Mouse (Mus musculus): ENCODE measurements at regions not wholly inside any gene's neighbourhood (a gene's known extent, or its start where the extent isn't known, plus 50 kb on each side); places are given as distances from the start of the nearest gene placed in this dataset.

- DNase-seq (ENCODE audit: low spot score) (no peak), ATAC-seq (no peak)
- TF ChIP-seq EP300 (IDR thresholded peaks at IDR 0.05) = no peak
- TF ChIP-seq CTCF (IDR thresholded peaks at IDR 0.05) = no peak
- Histone ChIP-seq H3K4me1 (ENCODE audit: insufficient read depth, low read depth, low read length) (no peaks in the 10 kb centered on the region), H3K4me2 (replicated peaks; ENCODE audit: low read depth, low read length) (no peak overlapping the region), H3K9me3 (ENCODE audit: low read length) (no peaks in the 10 kb centered on the region), H3K27me3 (replicated peaks; ENCODE audit: insufficient read depth, low read length) (peaks cover 8% of the 10 kb centered on the region), H3K27ac (ENCODE audit: low read length) (no peak overlapping the region), H3K9ac (replicated peaks; ENCODE audit: low read depth) (no peak overlapping the region), H3K4me3 (ENCODE audit: low read depth, low read length) (no peak overlapping the region), H3K36me3 (ENCODE audit: insufficient read depth, low read length) (no peaks in the 10 kb centered on the region)
- WGBS = 78% methylated on average over 5 of the region's 5 CpGs
These were observed 73.3 kb upstream of the Lep start for GRCm38 (mm10) chr6:28986756-28987155.

- no peak for ATAC-seq
- DNase-seq (ENCODE audit: low spot score) = no peak
- TF ChIP-seq CTCF (IDR thresholded peaks at IDR 0.05) = no peak
- TF ChIP-seq EP300 (IDR thresholded peaks at IDR 0.05) = no peak
- Histone ChIP-seq H3K4me3 (ENCODE audit: low read depth, low read length) (no peak overlapping the region), H3K4me1 (ENCODE audit: insufficient read depth, low read depth, low read length) (no peaks in the 10 kb centered on the region), H3K27me3 (replicated peaks; ENCODE audit: insufficient read depth, low read length) (peaks cover 1% of the 10 kb centered on the region; the same call in 1 of the 2 replicates), H3K27ac (ENCODE audit: low read length) (no peak overlapping the region), H3K4me2 (replicated peaks; ENCODE audit: low read depth, low read length) (no peak overlapping the region), H3K9me3 (ENCODE audit: low read length) (no peaks in the 10 kb centered on the region), H3K36me3 (ENCODE audit: insufficient read depth, low read length) (no peaks in the 10 kb centered on the region), H3K9ac (replicated peaks; ENCODE audit: low read depth) (no peak overlapping the region)
- 69% methylated on average over 7 of the region's 7 CpGs for WGBS
These were observed 72.6 kb upstream of the Lep start for GRCm38 (mm10) chr6:28987386-28987785.

- no peak for TF ChIP-seq CTCF (IDR thresholded peaks at IDR 0.05)
- TF ChIP-seq EP300 (IDR thresholded peaks at IDR 0.05) = no peak
- 49% methylated on average over 10 of the region's 10 CpGs for WGBS
- H3K4me2 ChIP-seq (replicated peaks; ENCODE audit: low read depth, low read length) = no peak overlapping the region
- no peaks in the 10 kb centered on the region for H3K9me3 ChIP-seq (ENCODE audit: low read length)
- H3K4me3 ChIP-seq (ENCODE audit: low read depth, low read length) = no peak overlapping the region
- ATAC-seq (no peak), DNase-seq (ENCODE audit: low spot score) (no peak)
- H3K4me1 ChIP-seq (ENCODE audit: insufficient read depth, low read depth, low read length) = no peaks in the 10 kb centered on the region
- no peaks in the 10 kb centered on the region for H3K36me3 ChIP-seq (ENCODE audit: insufficient read depth, low read length)
- no peak overlapping the region for H3K27ac ChIP-seq (ENCODE audit: low read length)
- no peaks in the 10 kb centered on the region for H3K27me3 ChIP-seq (replicated peaks; ENCODE audit: insufficient read depth, low read length)
- H3K9ac ChIP-seq (replicated peaks; ENCODE audit: low read depth) = no peak overlapping the region
These were observed 70.6 kb upstream of the Lep start for GRCm38 (mm10) chr6:28989433-28989832.

- TF ChIP-seq CTCF (IDR thresholded peaks at IDR 0.05) (no peak), EP300 (IDR thresholded peaks at IDR 0.05) (no peak)
- Histone ChIP-seq H3K27me3 (replicated peaks; ENCODE audit: insufficient read depth, low read length) (no peaks in the 10 kb centered on the region), H3K9me3 (ENCODE audit: low read length) (no peaks in the 10 kb centered on the region), H3K4me2 (replicated peaks; ENCODE audit: low read depth, low read length) (0 out of 2 replicates have a peak overlapping the region, but pooled peaks have one; percentile 8), H3K36me3 (ENCODE audit: insufficient read depth, low read length) (no peaks in the 10 kb centered on the region), H3K4me3 (ENCODE audit: low read depth, low read length) (no peak overlapping the region), H3K27ac (ENCODE audit: low read length) (no peak overlapping the region), H3K9ac (replicated peaks; ENCODE audit: low read depth) (no peak overlapping the region), H3K4me1 (ENCODE audit: insufficient read depth, low read depth, low read length) (no peaks in the 10 kb centered on the region)
- WGBS = 56% methylated on average over 5 of the region's 5 CpGs
- peak; percentile 15 for DNase-seq (ENCODE audit: low spot score)
- no peak for ATAC-seq
These were observed 69.8 kb upstream of the Lep start for GRCm38 (mm10) chr6:28990210-28990609.

GRCm38 (mm10) chr6:28994481-28994880, 65.5 kb upstream of the Lep start:
- no peak for DNase-seq (ENCODE audit: low spot score)
- Histone ChIP-seq H3K9me3 (ENCODE audit: low read length) (no peaks in the 10 kb centered on the region), H3K4me2 (replicated peaks; ENCODE audit: low read depth, low read length) (no peak overlapping the region), H3K9ac (replicated peaks; ENCODE audit: low read depth) (no peak overlapping the region), H3K4me3 (ENCODE audit: low read depth, low read length) (no peak overlapping the region), H3K27ac (ENCODE audit: low read length) (no peak overlapping the region), H3K36me3 (ENCODE audit: insufficient read depth, low read length) (no peaks in the 10 kb centered on the region), H3K4me1 (ENCODE audit: insufficient read depth, low read depth, low read length) (no peaks in the 10 kb centered on the region), H3K27me3 (replicated peaks; ENCODE audit: insufficient read depth, low read length) (no peaks in the 10 kb centered on the region)
- WGBS = 83% methylated on average over 4 of the region's 4 CpGs
- ATAC-seq = no peak
- TF ChIP-seq CTCF (IDR thresholded peaks at IDR 0.05) = no peak
- TF ChIP-seq EP300 (IDR thresholded peaks at IDR 0.05) = no peak

GRCm38 (mm10) chr6:28995701-28996100, 64.3 kb upstream of the Lep start:
- ATAC-seq = no peak
- WGBS = 52% methylated on average over 10 of the region's 10 CpGs

More at GRCm38 (mm10) chr6:28995701-28996100, 64.3 kb upstream of the Lep start:
- no peak overlapping the region for H3K4me2 ChIP-seq (replicated peaks; ENCODE audit: low read depth, low read length)
- TF ChIP-seq CTCF (IDR thresholded peaks at IDR 0.05) (no peak), EP300 (IDR thresholded peaks at IDR 0.05) (no peak)
- H3K9ac ChIP-seq (replicated peaks; ENCODE audit: low read depth) = no peak overlapping the region
- H3K36me3 ChIP-seq (ENCODE audit: insufficient read depth, low read length) = no peaks in the 10 kb centered on the region
- no peak overlapping the region for H3K4me3 ChIP-seq (ENCODE audit: low read depth, low read length)
- no peaks in the 10 kb centered on the region for H3K9me3 ChIP-seq (ENCODE audit: low read length)
- H3K27me3 ChIP-seq (replicated peaks; ENCODE audit: insufficient read depth, low read length) = no peaks in the 10 kb centered on the region
- no peak overlapping the region for H3K27ac ChIP-seq (ENCODE audit: low read length)
- DNase-seq (ENCODE audit: low spot score) = no peak
- H3K4me1 ChIP-seq (ENCODE audit: insufficient read depth, low read depth, low read length) = no peaks in the 10 kb centered on the region

Measured in lung, postnatal 0 days (tissue).